Mouse (Mus musculus) layer of hippocampus, adult 8-10 months (tissue): ENCODE measurements around the gene Gm42906. TPM values are rescaled to one million over a fixed set of nuclear protein-coding genes. Genes with fewer than 3 reads are reported as not detected.

Experiments
- DNase-seq, 2 experiments: peaks; one replicate each; pipeline ENCODE4 v3.0.0; 2022; ENCODE audit warnings: low spot score in 2 of 2
- total RNA-seq, 4 experiments: library from RNA; stranded (reverse); gene quantifications; 2 replicates each; pipeline ENCODE4 v1.2.4; 2022

The Gm42906 gene
- total RNA-seq = not detected

GRCm38 (mm10) chr5:151428113-151428756 lies at the start of gene Gm42906:
TSS of gene Gm42906 (minus strand) at chr5:151428163.
- DNase-seq = no peak

- DNase-seq = no peak
Measured at GRCm38 (mm10) chr5:151445695-151446094, 17.7 kb upstream of the Gm42906 start.

DNA sequence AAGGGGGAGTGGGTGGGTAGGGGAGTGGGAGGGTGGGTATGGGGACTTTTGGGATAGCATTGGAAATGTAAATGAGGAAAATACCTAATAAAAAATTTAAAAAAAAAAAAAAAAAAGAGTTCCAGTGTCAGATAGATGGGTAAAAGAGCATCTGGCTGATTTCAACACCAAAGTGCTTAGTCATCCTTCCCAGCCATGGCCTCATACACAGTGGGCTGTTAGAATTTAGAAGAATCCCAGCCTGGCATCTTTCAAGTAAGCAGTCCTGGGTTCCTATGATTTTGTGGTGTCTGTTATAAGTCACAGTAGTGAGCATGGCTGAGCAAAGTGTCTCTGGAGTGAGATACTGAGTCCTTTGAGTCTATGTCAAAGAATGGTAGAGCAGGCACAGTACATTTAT lies 7.1 kb upstream of the Gm42906 start:
- DNase-seq = no peak

DNA sequence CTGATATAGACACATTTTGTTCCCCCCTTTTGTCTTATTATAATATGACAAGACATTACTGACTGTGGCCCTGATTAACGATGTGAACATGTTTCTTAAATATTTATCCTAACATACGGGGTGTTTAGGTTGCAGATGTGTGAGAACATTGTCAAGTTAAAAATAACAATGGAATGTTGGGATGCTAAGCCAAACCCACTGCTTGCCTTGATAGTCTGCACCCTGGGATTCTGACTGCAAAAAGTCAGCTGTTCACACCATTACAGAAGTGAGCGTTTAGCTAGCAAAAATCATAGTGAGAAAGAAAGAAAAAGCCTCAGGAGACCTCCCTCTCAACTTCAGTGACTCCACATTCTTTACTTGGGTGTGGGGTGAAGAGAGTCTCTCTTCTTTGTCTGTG lies 1.5 kb downstream of the Gm42906 start:
- DNase-seq = no peak

- no peak for DNase-seq
Measured at GRCm38 (mm10) chr5:151422692-151423091, 5.3 kb downstream of the Gm42906 start.

DNA sequence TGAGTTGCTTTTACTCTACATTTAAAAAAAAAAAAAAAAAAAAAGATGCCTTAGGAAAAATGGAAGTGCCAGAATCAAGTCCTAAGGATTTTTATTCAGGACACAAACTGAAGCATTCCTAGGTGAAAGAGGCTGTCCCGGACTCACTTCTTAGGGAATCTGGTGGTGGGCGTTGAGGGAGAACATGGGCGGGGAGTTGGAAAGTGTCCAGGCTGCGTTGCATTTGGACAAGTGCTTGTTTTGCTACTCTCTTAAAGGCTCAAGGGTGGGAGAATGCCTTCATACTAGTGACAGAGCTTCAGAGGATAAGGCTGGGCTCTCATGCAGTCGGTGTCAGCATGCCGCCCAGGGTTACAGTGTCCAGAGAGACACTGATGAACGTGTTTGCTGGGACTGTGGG lies 6.1 kb downstream of the Gm42906 start:
- DNase-seq = peak in 1 of 2 experiments; percentile 18

DNA sequence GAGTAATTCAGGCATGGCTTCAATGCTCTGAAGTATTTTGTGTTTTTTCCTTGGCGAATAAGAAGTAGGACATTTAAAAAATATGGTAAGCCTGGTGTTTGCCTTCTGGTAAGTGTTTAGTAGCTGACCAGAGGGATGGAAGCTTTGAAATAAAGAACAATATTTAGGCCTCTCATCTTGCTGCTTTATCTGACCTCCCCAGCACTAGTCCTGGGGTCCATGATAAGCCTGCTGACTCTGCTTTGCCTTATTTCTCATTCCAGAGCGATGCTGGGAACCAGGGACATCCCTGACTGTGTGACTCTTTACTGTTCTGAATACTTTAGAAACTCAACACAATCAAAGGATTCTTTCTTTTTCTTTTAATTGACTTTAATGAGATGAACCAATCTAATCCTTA lies 9.4 kb downstream of the Gm42906 start:
- no peak for DNase-seq

- DNase-seq = no peak
Measured at GRCm38 (mm10) chr5:151417421-151418038, 10.4 kb downstream of the Gm42906 start.

- DNase-seq = no peak
Measured at GRCm38 (mm10) chr5:151416988-151417387, 11.0 kb downstream of the Gm42906 start.

DNA sequence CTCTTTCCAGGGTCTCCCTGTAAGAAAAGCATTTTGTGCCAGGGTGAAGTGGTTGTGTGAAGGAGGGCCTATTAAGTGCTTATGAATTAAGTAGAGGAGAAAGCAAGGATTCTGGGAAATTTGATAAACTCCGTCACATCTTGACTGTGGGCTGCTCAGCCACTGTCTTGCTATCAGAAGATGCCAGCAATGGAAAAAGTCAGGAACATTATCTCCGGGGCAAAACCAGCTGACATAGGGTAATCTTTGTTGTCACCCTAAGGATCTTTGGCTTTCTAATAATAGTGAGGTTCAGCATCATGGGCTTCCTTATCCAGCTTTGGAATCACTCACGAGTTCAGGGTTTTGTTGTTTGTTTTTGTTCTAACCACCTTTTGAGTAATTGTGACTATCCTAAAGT lies 14.3 kb downstream of the Gm42906 start:
- DNase-seq = no peak

GRCm38 (mm10) chr5:151412666-151413463 lies 15.1 kb downstream of the Gm42906 start:
- no peak for DNase-seq

GRCm38 (mm10) chr5:151410006-151410405 lies 18.0 kb downstream of the Gm42906 start:
- DNase-seq = no peak

- DNase-seq = no peak
Measured at GRCm38 (mm10) chr5:151409282-151409681, 18.7 kb downstream of the Gm42906 start.

DNA sequence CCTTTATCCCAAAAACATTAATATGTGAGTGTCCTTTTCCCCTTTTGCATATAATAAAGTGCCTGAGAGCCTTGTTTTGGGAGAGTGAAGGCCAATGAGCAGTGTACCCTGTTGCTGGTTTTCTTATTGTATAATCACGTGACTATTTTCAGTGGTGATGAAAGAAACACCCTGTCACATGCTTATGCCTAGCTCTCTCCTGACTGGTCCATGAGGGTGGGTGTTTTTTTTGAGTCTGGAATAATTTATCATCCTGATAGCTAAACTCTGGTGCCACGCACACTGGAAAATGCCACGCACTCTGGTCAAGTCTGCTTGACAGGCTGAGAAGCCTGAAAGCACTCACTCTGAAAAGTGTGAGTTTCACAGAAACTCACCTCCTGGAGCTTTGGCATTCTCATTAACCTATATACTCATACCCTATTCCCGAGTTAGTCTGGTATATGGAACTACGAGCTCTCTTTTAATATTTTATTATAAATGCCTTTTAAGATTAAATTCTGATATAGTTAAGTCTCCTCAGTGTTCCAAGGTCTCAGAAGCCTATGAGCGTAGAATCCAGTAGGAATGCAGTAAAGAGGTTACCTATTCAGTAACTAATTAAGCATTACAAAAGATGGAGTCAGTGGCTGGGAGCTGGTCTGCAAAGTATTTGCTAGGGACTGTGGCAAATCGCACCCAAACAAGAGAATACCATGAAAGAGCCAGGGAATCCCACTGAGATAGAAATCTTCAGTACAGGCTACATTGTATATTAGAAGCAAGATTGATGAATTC lies 19.7 kb downstream of the Gm42906 start:
- DNase-seq = no peak

GRCm38 (mm10) chr5:151407493-151407892 lies 20.5 kb downstream of the Gm42906 start:
- no peak for DNase-seq

DNA sequence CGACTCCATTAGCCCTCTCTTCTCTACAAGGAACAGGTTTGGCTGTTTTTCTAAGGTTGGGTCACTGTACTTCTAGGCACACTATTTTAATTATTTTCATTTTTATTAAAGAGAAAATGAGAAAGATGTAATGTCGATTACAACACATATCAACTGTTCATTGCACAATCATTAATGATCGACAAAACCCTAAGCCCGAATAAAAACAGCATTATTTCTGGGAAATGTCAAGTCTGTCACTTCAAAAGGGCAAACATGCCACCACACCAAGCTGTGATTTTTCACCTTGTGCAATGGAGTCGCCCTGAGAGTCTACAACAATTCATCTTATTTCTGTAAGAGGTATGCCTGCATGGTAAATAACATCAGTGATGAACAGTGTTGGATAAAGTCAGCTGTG lies 21.7 kb downstream of the Gm42906 start:
- no peak for DNase-seq

GRCm38 (mm10) chr5:151405314-151405903 lies 22.6 kb downstream of the Gm42906 start:
- no peak for DNase-seq

DNA sequence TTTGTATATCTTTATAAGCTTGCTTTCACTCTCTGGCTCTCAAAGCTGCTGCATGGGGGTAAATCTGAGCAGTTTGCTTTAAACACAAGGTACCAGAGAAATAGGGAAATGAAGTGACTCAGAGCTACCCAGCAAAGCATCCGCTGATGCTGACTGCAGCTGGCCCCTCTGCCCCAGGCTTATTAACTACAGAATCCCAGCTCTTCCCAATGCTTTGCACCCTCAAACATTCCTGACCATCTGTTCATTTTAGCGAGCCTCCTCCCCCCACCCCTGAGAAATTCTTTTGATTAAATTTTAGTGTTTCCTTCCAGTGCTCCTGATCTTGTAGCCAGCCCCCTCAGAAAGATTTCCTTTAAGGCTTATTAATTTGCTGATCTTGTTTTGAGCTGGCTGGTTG lies 24.4 kb downstream of the Gm42906 start:
- DNase-seq = peak in 1 of 2 experiments; percentile 11

- DNase-seq = no peak
Measured at GRCm38 (mm10) chr5:151400557-151400944, 27.4 kb downstream of the Gm42906 start.

GRCm38 (mm10) chr5:151399918-151400556 lies 27.9 kb downstream of the Gm42906 start:
- no peak for DNase-seq

- DNase-seq = peak in 1 of 2 experiments; percentile 4
Measured at GRCm38 (mm10) chr5:151396119-151396518, 31.8 kb downstream of the Gm42906 start.
